Mouse (Mus musculus) T-cell, adult 2 months (primary cell): ENCODE measurements around the gene Vmn1r3.
"Not testable (repeated sequence)": the region's sequence is repeated elsewhere in the genome, so short reads cannot be mapped to it uniquely, and the experiment has no call there.

Source experiments
- DNase-seq: peaks from one replicate; pipeline ENCODE4 v3.0.0; 2022; ENCODE audit warnings: low spot score

Gene Vmn1r3

GRCm38 (mm10) chr4:3185258-3185657 is at the start of gene Vmn1r3:
Vmn1r3 (minus strand) TSS chr4:3185358.
- not testable (repeated sequence) for DNase-seq

GRCm38 (mm10) chr4:3232053-3232452 is 46.9 kb upstream of the Vmn1r3 start:
- DNase-seq = no peak

GRCm38 (mm10) chr4:3230908-3231684 is 45.9 kb upstream of the Vmn1r3 start:
- no peak for DNase-seq

GRCm38 (mm10) chr4:3229532-3229931 is 44.4 kb upstream of the Vmn1r3 start:
- DNase-seq = no peak

- DNase-seq = no peak
Observed at GRCm38 (mm10) chr4:3228476-3228875, 43.3 kb upstream of the Vmn1r3 start.

- DNase-seq = no peak
Observed at GRCm38 (mm10) chr4:3227751-3228150, 42.6 kb upstream of the Vmn1r3 start.

- no peak for DNase-seq
Observed at GRCm38 (mm10) chr4:3226488-3226887, 41.3 kb upstream of the Vmn1r3 start.

GRCm38 (mm10) chr4:3225416-3225815 is 40.3 kb upstream of the Vmn1r3 start:
- not testable (repeated sequence) for DNase-seq

- not testable (repeated sequence) for DNase-seq
Observed at GRCm38 (mm10) chr4:3224848-3225247, 39.7 kb upstream of the Vmn1r3 start.

GRCm38 (mm10) chr4:3223483-3224209 is 38.5 kb upstream of the Vmn1r3 start:
- DNase-seq = not testable (repeated sequence)

GRCm38 (mm10) chr4:3216382-3216781 is 31.2 kb upstream of the Vmn1r3 start:
- DNase-seq = not testable (repeated sequence)

- not testable (repeated sequence) for DNase-seq
Observed at GRCm38 (mm10) chr4:3213349-3213748, 28.2 kb upstream of the Vmn1r3 start.

- DNase-seq = not testable (repeated sequence)
Observed at GRCm38 (mm10) chr4:3209643-3210217, 24.6 kb upstream of the Vmn1r3 start.

GRCm38 (mm10) chr4:3176746-3177490 is 8.2 kb downstream of the Vmn1r3 start:
- not testable (repeated sequence) for DNase-seq

GRCm38 (mm10) chr4:3176195-3176594 is 9.0 kb downstream of the Vmn1r3 start:
- not testable (repeated sequence) for DNase-seq

- not testable (repeated sequence) for DNase-seq
Observed at GRCm38 (mm10) chr4:3175756-3176155, 9.4 kb downstream of the Vmn1r3 start.

- not testable (repeated sequence) for DNase-seq
Observed at GRCm38 (mm10) chr4:3174586-3174985, 10.6 kb downstream of the Vmn1r3 start.

- not testable (repeated sequence) for DNase-seq
Observed at GRCm38 (mm10) chr4:3167020-3167419, 18.1 kb downstream of the Vmn1r3 start, which contains the start of gene Vmn1r2. Vmn1r2 (plus strand) TSS chr4:3167320.

GRCm38 (mm10) chr4:3165046-3165445 is 20.1 kb downstream of the Vmn1r3 start:
- no peak for DNase-seq

GRCm38 (mm10) chr4:3164429-3164828 is 20.7 kb downstream of the Vmn1r3 start:
- not testable (repeated sequence) for DNase-seq

GRCm38 (mm10) chr4:3153320-3153719 is 31.8 kb downstream of the Vmn1r3 start:
- DNase-seq = not testable (repeated sequence)

- not testable (repeated sequence) for DNase-seq
Observed at GRCm38 (mm10) chr4:3147926-3148325, 37.2 kb downstream of the Vmn1r3 start.
